Mouse (Mus musculus): ENCODE measurements around the gene Tex2.

- no peak for TF ChIP-seq CTCF (IDR thresholded peaks at IDR 0.05; ENCODE audit: control insufficient read depth, insufficient read depth, low read length)
- no peak for TF ChIP-seq POLR2A (IDR thresholded peaks at IDR 0.05; ENCODE audit: borderline replicate concordance, control insufficient read depth, low read depth, low read length)
Observed at GRCm38 (mm10) chr11:106486866-106487732, 126.1 kb downstream of the Tex2 start.

Measured in bone marrow, adult 2 months (tissue).